Mouse (Mus musculus) embryo, embryonic 9.5 days (tissue): Measurements from ENCODE around the gene Ccdc90b.
A peak's percentile ranks its signal among the peaks of the same experiment; 100 is the strongest.

Experiments used
- DNase-seq: peaks from one replicate; pipeline ENCODE4 v3.0.0-alpha.2; 2017; ENCODE audit errors: extremely low spot score

Ccdc90b gene

GRCm38 (mm10) chr7:92560986-92561876 is at the start of gene Ccdc90b:
Gene Ccdc90b, plus strand, starts transcription at chr7:92561149.
- DNase-seq: peak; percentile 92

GRCm38 (mm10) chr7:92520397-92520796 is 40.6 kb upstream of the Ccdc90b start:
- DNase-seq: no peak

GRCm38 (mm10) chr7:92520820-92521219 is 40.1 kb upstream of the Ccdc90b start:
- peak; percentile 21 for DNase-seq

GRCm38 (mm10) chr7:92529245-92529644 is 31.7 kb upstream of the Ccdc90b start:
- DNase-seq: no peak

DNA sequence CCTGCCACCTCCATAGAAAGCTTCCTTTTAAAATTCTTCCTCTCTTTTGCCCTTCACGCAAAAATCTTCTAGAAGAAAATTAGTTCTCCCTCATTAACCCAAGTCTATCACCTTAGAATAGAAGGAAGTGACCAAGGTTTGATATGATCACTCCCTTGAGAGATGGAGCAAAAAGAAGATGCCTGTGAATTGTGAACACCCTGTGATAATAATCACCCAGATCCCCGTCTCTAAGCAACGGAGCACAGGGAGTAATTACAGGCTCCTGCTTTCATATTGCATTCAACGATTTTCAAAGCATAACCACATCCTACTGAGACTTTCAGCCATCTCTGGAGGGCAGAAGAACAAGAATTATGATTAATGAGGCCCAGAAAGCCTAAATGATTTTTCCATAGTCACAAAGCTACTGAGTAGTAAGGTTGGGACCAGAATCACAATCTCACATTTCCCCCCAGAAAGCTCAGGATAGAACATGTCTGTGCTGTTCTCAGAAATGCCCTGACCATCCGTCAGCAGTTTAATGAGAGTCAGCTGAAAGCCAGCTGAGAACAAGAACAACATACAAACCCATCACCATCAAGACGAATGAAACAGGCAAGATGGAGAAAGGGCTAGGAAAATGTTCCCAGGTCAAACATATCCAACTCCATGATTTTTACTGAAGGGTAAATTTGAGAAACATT is 28.5 kb upstream of the Ccdc90b start:
- no peak for DNase-seq

- no peak for DNase-seq
These were observed 14.2 kb upstream of the Ccdc90b start for GRCm38 (mm10) chr7:92546763-92547162.

GRCm38 (mm10) chr7:92550248-92550989 is 10.5 kb upstream of the Ccdc90b start:
- DNase-seq: no peak

DNA sequence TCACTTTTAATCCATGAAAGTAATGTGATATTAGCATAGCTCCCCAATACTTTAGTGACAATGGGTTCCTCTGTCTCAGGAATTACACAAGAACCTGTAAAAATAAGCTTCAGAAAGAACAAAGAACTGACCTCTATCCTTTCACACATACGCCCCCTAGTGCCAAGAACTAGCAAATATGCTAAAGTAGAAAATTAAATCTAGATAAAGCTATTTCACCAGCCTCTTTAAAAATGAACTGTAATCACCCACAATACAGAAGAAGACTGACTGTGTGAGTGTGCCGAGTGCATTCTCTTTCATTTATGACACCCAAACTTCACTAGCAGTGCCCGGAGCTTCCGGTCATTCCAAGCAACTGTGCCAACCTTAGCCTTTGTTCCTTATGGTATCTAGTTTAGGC is 10.0 kb upstream of the Ccdc90b start:
- DNase-seq: peak; percentile 51

DNA sequence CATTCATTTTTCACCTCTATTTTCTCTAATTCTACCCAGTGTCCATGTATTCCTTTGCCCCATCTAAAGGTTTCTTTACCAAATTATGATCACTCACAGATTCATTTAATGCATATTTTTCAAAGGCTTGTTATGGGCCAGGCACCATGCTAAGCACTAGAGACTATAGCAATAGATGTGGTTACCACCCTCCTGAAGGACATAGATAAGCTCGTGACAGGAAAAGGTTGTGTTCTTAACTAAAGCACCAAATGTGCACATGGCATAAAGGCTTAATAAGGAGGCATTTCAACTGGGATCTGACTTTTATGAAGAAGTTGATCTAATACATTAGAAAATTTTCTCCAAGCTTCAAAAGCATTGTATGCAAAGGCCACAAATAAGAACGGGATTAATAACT is 2.2 kb upstream of the Ccdc90b start:
- DNase-seq: no peak

- no peak for DNase-seq
These were observed 5.8 kb downstream of the Ccdc90b start for GRCm38 (mm10) chr7:92566775-92567174.

DNA sequence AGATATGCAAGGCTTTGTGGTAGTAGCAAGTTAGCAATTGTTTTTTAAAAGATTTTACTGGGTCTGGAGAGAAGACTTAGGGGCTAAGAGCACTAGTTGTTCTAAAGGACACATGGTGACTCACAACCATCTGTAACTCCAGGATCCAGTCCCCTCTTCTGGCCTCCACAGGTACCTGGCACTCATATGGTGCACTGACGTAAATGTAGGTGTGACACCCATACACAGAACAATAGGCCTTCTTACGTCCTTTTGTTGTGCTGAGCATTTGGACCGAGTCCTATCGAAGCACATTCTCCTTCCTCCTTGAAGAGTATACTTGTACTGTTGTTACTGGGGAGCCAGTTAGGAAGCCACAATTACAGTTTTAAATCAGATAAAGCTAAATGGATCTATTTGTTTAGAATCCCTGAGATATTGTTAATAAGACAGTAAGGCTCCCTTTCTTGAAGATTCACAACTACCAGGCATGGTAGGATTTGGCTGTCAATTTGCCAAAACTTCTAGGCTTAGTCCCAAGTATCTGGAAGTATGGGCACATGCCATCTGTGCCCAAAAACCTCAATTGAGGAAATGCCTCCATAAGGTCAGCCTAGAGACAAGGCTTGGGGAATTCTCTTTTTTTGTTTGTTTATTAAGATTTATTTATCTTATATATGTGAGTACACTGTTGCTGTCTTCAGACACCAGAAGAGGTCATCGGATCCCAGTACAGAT is 19.7 kb downstream of the Ccdc90b start:
- DNase-seq: no peak

DNA sequence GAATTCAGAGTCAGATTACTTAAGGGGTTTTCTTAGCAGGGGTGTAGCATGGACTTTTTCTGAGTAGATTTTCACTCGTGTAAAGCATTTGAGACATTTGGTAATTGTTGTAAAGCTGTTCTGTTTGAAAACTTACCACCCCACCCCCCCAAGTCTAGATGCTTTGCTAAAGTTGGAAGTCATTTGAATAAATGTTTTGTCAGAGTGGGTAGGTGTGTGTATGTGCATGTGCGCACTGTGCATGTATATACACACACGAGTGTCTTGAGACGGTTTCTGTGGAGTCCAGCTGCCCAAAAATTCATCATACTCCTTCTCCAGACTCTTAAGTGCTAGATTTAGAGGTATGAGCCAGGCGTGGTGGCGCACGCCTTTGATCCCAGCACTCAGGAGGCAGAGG is 22.6 kb downstream of the Ccdc90b start:
- no peak for DNase-seq

DNA sequence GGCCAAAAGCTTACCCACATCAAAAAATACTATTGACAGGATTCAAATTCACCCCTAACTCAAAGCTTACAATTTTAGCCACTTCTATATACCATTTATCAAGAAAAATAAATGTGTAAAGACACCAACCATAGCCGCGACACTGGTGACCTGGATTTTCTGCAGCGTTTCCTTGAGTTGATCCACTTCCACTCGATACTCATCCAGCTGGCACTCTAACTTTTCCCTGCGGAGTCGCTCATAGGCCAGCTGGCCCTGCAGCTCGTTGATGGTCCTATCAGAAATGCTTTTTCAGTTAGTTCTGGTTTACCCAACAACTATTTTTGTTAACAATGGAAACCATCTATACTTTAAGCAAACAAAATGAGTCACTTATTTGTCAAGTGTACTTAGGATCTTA is 29.0 kb downstream of the Ccdc90b start:
- DNase-seq: no peak

GRCm38 (mm10) chr7:92590842-92591241 is 29.9 kb downstream of the Ccdc90b start:
- DNase-seq: no peak

- no peak for DNase-seq
These were observed 44.0 kb downstream of the Ccdc90b start for GRCm38 (mm10) chr7:92604961-92605360.

GRCm38 (mm10) chr7:92610830-92611229 is 49.9 kb downstream of the Ccdc90b start:
- no peak for DNase-seq

DNA sequence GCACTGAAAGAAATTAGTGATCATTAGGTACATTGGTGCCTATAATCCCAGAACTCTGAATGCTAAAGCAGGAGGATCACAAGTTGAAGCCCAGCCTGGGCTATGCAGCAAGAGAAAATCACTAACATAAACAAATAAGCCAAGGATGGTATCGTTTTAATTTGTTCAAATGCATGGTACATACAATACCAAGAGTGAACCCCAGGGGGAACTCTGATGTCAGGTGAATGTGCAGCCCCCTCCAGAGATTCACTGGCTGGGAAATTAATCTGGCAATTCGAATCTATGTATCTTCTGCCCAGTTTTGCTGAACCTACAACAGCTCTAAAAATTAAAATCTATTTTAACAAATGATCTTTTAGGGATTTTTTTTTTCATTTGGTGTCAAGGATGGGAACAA is 63.5 kb downstream of the Ccdc90b start:
- no peak for DNase-seq

- DNase-seq: no peak
These were observed 69.2 kb downstream of the Ccdc90b start for GRCm38 (mm10) chr7:92630167-92630566.
